In genomic region chr9:74277752-74278385, GRCm38 (mm10) we compare ENCODE assay signal across 12 mouse cellular contexts.
A peak's percentile ranks its signal among the peaks of the same experiment; 100 is the strongest.
DNase-seq lines count a peak whose midpoint lies in the region; ATAC-seq and TF ChIP-seq lines count a peak whose summit lies in the region.
"Had no signal": no experiment of that assay in that cellular context is flagged by ENCODE, and none has a peak within 500 bp of the region (broad histone marks: within the 10 kb centered on the region; RNA-seq: fewer than 3 reads in every experiment).

No protein-coding gene starts in this region.

- peak overlapping the region; percentile 43 for H3K4me2 ChIP-seq in hindbrain, embryonic 13.5 days
- peak overlapping the region; percentile 24; the same call in 1 of the 2 replicates for H3K4me2 ChIP-seq in midbrain, embryonic 15.5 days
- H3K4me2 ChIP-seq in kidney, embryonic 16.5 days (replicated peaks; ENCODE audit: low read depth, low read length) = no peak overlapping the region
- H3K4me2 ChIP-seq: heart, embryonic 12.5 days; liver, embryonic 15.5 days had no signal

- H3K79me2 ChIP-seq in heart, adult 2 months (replicated peaks; ENCODE audit: control insufficient read depth, insufficient read depth, low read length) = no peaks in the 10 kb centered on the region

- no peaks in the 10 kb centered on the region for H3K27me3 ChIP-seq in hindbrain, embryonic 13.5 days
- no peaks in the 10 kb centered on the region for H3K27me3 ChIP-seq in midbrain, embryonic 15.5 days (replicated peaks)
- H3K27me3 ChIP-seq in kidney, embryonic 16.5 days (ENCODE audit: insufficient read depth, low read length) = no peaks in the 10 kb centered on the region
- no peaks in the 10 kb centered on the region for H3K27me3 ChIP-seq in heart, adult 2 months (ENCODE audit: control insufficient read depth, insufficient read depth, low read length)
- H3K27me3 ChIP-seq: heart, embryonic 12.5 days; liver, embryonic 15.5 days had no signal

- WGBS in hindbrain, embryonic 13.5 days = 17% methylated on average over 14 of the region's 14 CpGs
- 9% methylated on average over 14 of the region's 14 CpGs for WGBS in midbrain, embryonic 15.5 days
- WGBS in kidney, embryonic 16.5 days = 57% methylated on average over 14 of the region's 14 CpGs
- 79% methylated on average over 14 of the region's 14 CpGs for WGBS in heart, adult 2 months

- TF ChIP-seq CTCF in brain, embryonic 14.5 days (IDR thresholded peaks at IDR 0.05; ENCODE audit: borderline replicate concordance, extremely low read depth, insufficient read depth, insufficient read length) = no peak
- no peak for TF ChIP-seq CTCF in heart, adult 2 months (IDR thresholded peaks at IDR 0.05)

- TF ChIP-seq POLR2A in brain, embryonic 14.5 days (IDR thresholded peaks at IDR 0.05; ENCODE audit: borderline replicate concordance, extremely low read depth, insufficient read depth, insufficient read length, poor library complexity, severe bottlenecking) = no peak
- TF ChIP-seq POLR2A in heart, adult 2 months (IDR thresholded peaks at IDR 0.05; ENCODE audit: insufficient read depth, low read depth, low read length) = no peak

- H3K9me3 ChIP-seq in hindbrain, embryonic 13.5 days = no peaks in the 10 kb centered on the region
- H3K9me3 ChIP-seq in midbrain, embryonic 15.5 days = no peaks in the 10 kb centered on the region
- no peaks in the 10 kb centered on the region for H3K9me3 ChIP-seq in kidney, embryonic 16.5 days (ENCODE audit: low read length)
- H3K9me3 ChIP-seq: heart, embryonic 12.5 days; liver, embryonic 15.5 days had no signal

- H3K4me3 ChIP-seq in hindbrain, embryonic 13.5 days = 0 out of 2 replicates have a peak overlapping the region, but pooled peaks have one; percentile 2
- H3K4me3 ChIP-seq in midbrain, embryonic 15.5 days = no peak overlapping the region
- no peak overlapping the region for H3K4me3 ChIP-seq in kidney, embryonic 16.5 days (ENCODE audit: low read length)
- no peak overlapping the region for H3K4me3 ChIP-seq in heart, adult 2 months
- H3K4me3 ChIP-seq: erythroblast, embryonic 14.5 days; heart, embryonic 12.5 days; liver, embryonic 15.5 days had no signal

- ATAC-seq in hindbrain, embryonic 13.5 days (ENCODE audit: low FRiP score) = peak; percentile 41; the same call in 1 of the 2 replicates
- ATAC-seq in midbrain, embryonic 15.5 days (replicated peaks) = peak; percentile 73
- ATAC-seq in kidney, embryonic 16.5 days (ENCODE audit: low FRiP score, low TSS enrichment) = no peak
- no peak for ATAC-seq in inflammation-experienced regulatory T-cells, adult 6 months
- ATAC-seq: activated CD4-positive, CD25-positive, alpha-beta regulatory T cell, adult 4 months had no signal

- no peaks in the 10 kb centered on the region for H3K36me3 ChIP-seq in hindbrain, embryonic 13.5 days
- H3K36me3 ChIP-seq in midbrain, embryonic 15.5 days (replicated peaks) = no peaks in the 10 kb centered on the region
- no peaks in the 10 kb centered on the region for H3K36me3 ChIP-seq in kidney, embryonic 16.5 days (ENCODE audit: insufficient read depth, low read length)
- H3K36me3 ChIP-seq in heart, adult 2 months (ENCODE audit: control insufficient read depth, insufficient read depth, low read length) = no peaks in the 10 kb centered on the region
- H3K36me3 ChIP-seq: heart, embryonic 12.5 days; liver, embryonic 15.5 days had no signal

- H3K9ac ChIP-seq in hindbrain, embryonic 13.5 days = peak overlapping the region; percentile 36; the same call in 1 of the 2 replicates
- no peak overlapping the region for H3K9ac ChIP-seq in midbrain, embryonic 15.5 days
- H3K9ac ChIP-seq in kidney, embryonic 16.5 days (replicated peaks; ENCODE audit: low read length) = no peak overlapping the region
- no peak overlapping the region for H3K9ac ChIP-seq in heart, adult 2 months (ENCODE audit: low read depth, low read length)
- H3K9ac ChIP-seq: heart, embryonic 12.5 days; liver, embryonic 15.5 days had no signal

- peak overlapping the region; percentile 55 for H3K27ac ChIP-seq in hindbrain, embryonic 13.5 days
- peak overlapping the region; percentile 50; the same call in 1 of the 2 replicates for H3K27ac ChIP-seq in midbrain, embryonic 15.5 days
- no peak overlapping the region for H3K27ac ChIP-seq in kidney, embryonic 16.5 days (ENCODE audit: low read length)
- no peak overlapping the region for H3K27ac ChIP-seq in heart, adult 2 months
- H3K27ac ChIP-seq: liver, embryonic 15.5 days had no signal

- peaks cover 32% of the 10 kb centered on the region for H3K4me1 ChIP-seq in hindbrain, embryonic 13.5 days (replicated peaks)
- H3K4me1 ChIP-seq in midbrain, embryonic 15.5 days = peaks cover 36% of the 10 kb centered on the region
- 0 out of 2 replicates have a peak, but pooled peaks cover 4% of the 10 kb centered on the region for H3K4me1 ChIP-seq in kidney, embryonic 16.5 days (ENCODE audit: insufficient read depth, low read length)
- no peaks in the 10 kb centered on the region for H3K4me1 ChIP-seq in heart, adult 2 months (ENCODE audit: control insufficient read depth, insufficient read depth, low read length)
- H3K4me1 ChIP-seq: liver, embryonic 15.5 days had no signal

- no peak for TF ChIP-seq EP300 in heart, adult 2 months (IDR thresholded peaks at IDR 0.05; ENCODE audit: insufficient read depth, low read depth, low read length)

- intact Hi-C loops in heart, adult 2 months (cut with DNase I) = no loop called here

- DNase-seq in brain, embryonic 14.5 days (ENCODE audit: low read depth) = peak; percentile 71
- DNase-seq in embryo, embryonic 11 days = peak; percentile 68
- no peak for DNase-seq in lung, postnatal 36 days
- DNase-seq in heart, adult 2 months = no peak

Comparison
In these comparisons a context has a peak if more than half of its experiments do, and no peak if none do; other contexts are left out.
1. DNase-seq: peak in brain, embryonic 14.5 days (single experiment) and embryo, embryonic 11 days (single experiment); none in lung, postnatal 36 days (single experiment) and heart, adult 2 months (0 of 2).
2. ATAC-seq: peak in hindbrain, embryonic 13.5 days (single experiment) and midbrain, embryonic 15.5 days (single experiment); none in kidney, embryonic 16.5 days (single experiment) and inflammation-experienced regulatory T-cells, adult 6 months (single experiment).
3. H3K27ac ChIP-seq: peak in hindbrain, embryonic 13.5 days (single experiment) and midbrain, embryonic 15.5 days (single experiment); none in kidney, embryonic 16.5 days (single experiment) and heart, adult 2 months (single experiment).